Mouse (Mus musculus): Measurements from ENCODE around the gene Col5a1.

Col5a1 gene

DNA sequence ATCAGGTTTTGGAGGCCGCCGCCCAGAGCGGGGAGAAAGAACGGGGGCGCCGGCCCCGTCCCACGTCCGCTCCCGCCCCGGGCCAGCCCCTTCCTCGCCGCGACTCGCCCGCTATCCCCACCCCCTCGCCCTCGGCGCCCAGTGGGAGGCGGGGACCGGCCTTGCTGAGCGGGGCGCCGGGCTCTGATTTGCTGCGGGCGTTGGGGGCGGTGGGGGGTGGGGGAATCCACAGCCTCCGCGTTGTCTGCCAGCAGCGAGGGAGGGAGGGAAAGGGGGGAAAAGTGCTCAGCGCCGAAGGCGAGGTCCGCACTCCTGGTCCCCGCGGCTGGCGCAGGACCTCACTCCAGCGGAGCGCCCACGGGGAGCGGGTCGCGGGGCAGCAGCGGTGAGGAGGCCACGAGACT lies at the start of gene Col5a1:
Gene Col5a1 (plus strand): TSS at position 278 of the 404 bp plus-strand sequence.
- DNase-seq: peak; percentile 40 to 55

DNA sequence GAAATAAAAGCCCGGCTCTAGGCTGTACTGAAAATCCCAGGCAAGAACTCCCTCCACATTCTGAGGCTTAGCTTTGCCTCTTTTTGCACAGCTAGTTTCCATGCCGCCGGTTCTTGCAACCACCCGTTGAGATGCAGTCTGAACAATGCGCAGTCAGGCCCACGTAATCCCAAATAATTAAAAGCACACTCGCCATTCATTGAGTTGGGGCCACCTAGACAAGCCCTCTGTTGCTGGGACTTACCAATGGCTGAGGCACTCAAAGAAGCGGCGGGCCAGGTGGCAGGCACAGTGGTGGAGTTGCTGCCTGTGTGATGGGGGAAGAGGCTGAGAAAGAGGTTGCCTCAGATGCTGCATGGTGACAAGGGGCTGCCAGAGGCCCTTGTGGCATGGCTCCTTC lies 48.1 kb upstream of the Col5a1 start:
- DNase-seq: no peak

DNA sequence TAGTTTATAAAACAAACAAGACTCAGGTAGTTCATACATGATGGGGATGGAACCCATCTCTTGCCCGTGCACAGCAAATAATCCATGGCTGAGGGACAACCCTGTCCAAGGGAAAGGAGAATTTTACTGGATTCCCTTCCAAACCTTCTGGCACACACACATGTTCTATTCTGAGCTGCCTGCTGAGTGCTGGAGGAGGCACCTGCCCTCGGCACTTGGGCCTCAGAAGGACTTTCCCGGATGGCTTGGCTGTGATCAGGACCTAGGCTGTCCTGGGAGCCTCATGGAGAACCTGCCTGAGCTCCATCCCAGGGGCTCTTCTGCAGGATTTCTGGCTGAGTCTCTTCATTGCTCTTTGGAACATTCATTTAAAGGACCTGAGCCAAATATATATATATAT lies 45.3 kb upstream of the Col5a1 start:
- peak in 1 of 2 experiments; percentile 46 for DNase-seq

DNA sequence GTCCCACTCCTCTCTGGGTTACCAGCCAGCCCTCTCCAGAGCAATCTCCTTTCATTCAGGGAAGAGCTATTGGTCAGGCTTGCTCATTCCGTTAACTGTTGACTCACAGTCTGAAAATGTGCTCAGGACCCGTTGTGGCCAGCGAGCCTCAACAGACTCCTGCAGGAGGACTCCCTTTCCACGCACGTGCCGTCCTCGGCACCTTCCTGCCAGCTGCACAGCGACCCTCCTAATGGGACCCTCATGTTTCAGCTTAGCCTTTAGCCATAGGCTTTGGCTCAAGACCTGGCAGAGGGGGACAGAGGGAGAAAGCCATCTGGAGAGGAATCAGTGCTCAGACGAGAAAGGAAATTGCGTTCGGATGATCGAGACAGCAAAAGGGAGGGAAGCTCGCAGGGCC lies 43.3 kb upstream of the Col5a1 start:
- DNase-seq: no peak

DNA sequence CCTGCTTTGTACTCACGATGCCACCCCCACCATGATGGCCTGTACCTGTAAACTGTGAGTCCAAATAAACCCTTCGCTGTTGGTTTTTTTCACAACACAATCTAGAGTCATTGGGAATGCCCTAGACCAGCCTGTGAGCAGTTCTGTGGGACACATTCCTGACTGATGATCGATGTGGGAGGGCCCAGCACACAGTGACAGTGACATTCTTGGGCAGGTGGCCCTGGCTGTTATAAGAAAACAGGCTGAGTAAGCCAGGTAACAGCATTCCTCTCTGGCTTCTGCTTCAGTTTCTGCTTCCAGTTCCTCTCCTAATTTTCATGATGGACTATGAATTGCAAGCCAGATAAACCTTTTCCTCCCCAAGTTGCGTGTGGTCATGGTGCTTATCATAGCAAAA lies 41.3 kb upstream of the Col5a1 start:
- no peak for DNase-seq

DNA sequence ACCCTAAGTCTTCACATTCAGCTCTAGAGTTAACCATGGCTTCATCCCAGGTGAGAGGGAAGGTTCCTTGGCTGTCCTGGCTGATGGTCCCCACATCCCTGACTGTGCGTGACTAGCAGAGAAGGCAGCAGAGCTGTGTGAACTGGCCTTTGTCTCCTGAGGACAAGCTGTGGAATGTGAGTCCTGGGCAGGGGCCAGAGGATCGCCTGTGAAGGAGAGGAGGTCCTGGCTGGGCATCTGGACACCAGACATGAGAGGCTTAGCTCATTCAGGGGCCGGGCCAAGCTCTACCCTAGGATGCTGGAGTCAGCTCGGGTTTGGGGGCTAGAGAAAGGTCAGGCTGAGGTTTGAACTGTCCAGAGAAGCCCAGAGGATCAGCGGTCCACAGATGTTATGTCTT lies 39.2 kb upstream of the Col5a1 start:
- DNase-seq: peak in 1 of 2 experiments; percentile 31

DNA sequence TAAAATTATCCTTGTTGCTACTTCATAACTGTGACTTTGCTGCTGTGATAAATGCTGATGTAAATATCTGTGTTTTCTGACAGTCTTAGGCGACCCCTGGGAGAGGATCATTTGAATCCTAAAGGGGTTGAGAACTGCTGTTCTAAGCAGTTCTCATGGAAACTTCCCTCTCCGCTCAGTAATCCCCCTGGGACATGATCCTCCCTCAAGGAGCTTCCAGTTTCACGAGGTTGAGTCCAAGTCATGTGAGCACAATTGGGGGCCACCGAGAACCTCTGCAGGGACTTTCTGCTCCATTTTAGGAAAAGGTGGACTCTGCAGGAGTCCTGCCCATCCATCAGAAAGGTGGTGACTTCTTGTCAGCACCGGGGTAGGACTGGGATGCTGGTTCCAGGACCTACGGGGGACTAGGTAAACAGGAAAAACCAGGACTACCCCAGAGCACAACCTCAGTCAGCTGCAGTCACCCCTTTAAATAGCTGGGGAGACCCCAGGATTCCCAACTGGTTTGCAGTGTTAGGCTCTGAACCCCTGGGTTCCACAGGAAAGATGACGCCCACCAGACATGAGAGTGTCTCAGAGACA lies 38.3 kb upstream of the Col5a1 start:
- DNase-seq: no peak

DNA sequence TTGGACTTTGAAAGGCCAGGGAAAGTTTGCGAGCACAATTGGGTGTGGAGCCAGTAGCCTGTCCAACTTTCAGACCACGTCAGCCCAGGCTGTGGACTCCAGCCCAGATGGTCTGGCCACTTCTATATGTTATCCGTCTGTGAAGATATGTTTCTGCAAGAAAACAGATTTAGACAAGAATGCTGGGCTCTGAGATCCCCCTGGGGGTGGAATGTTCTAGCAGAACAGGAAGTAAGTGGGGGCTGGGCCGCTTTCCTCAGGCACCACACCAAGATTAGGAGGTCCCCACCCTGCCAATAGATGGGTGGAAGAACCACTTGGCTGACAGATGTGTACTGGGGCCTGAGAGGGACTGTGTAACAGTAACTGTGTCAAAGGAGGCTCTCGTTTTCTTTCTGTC lies 37.8 kb upstream of the Col5a1 start:
- no peak for DNase-seq

DNA sequence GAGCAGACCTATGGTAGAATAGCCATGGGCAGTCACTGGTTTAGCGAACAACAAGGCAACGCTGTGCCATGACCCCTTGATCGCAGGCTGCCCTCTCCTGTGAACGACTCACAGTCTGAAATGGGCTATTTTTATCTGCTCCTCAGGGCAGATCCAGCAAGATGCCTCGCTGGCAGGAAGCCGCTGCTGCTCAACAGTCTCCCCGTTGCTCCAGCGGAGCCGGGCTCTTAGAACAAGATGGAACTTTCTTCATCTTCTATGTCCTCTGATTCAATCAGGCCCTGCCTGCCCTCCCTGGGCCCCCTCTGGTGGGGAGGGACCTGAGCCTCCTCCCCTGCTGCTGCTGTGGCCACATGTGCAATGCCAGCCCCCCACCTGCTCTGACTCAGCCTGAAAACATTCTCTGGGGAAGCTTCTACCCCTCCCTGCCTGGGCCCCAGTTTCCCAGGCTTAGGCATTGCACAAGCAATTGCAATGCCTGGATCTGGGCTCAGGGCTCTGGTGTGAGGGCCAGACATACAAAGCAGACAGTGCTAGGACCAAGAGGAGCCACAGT lies 27.8 kb upstream of the Col5a1 start:
- peak in 1 of 2 experiments; percentile 29 for DNase-seq

DNA sequence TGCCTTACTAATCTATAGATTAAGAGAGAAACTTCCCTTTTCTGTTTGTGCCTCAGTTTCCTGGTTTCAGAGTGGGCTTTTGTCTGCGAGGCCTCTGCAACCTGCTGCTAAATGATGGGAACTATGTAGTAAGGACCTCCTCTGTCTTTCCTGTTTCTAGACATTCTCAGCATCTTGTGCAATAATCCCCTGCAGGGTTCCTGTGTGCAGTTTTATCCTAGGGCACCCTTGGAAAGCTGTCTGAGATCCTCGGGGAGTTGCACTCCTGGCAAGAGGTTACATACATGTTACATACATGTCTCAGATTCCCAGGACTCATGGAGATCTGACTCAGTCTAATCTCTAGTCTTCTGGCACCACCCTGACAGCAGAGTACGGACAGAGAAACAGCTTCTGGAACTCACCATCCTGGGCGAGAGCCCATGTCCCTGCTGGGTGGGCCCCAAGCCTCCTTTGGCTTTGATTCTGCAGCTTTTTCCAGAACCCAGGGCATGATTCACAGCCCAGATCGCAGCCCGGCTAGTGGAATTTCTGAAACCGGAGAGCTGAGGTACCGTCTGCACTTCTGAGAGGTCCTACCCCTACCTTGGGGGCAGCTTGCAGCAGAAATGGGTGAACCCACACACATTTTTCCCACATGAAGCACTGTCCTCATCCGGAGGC lies 24.5 kb upstream of the Col5a1 start:
- DNase-seq: peak in 1 of 2 experiments; percentile 67

DNA sequence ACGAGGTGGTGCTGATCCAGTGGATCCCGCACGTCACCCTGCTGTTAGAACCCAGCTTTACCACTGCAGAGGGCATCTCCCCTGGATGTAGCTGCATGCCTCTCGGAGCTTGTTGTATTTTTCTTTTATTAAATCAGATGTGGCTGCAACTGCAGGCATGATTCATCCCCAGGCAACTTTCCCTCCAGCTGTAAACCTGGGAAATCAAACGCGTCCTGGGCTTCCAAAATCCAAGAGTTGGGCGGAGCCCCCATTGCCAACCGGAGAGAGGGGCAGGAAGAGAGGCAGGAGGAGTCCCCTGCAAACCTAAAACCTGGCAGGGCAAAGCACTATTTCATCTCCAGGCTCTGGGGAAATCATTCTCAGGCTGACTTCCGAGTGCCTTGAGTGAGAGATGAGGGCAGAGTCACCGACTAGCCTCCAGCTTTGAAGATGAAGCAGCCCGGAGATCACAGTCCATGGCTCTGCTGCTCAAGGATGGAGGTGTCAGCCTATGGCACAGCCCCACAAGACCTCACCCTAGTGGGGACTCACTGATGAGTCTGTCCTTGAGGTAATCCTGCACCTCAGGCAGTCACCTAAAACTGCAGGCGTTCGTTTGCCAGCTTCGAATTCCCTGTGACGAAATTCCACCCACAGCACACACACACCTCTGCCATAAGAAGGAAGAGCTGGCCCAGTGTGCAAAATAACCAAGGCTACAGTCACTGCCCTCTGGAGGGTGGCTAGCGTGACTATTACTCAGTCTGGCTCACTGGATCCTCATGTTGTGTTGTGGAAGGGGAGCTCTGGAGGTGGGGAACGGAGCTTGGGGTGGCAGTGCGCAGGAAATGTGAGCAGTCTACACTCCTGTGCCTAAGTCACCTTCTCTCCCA lies 21.5 kb upstream of the Col5a1 start:
- no peak for DNase-seq

DNA sequence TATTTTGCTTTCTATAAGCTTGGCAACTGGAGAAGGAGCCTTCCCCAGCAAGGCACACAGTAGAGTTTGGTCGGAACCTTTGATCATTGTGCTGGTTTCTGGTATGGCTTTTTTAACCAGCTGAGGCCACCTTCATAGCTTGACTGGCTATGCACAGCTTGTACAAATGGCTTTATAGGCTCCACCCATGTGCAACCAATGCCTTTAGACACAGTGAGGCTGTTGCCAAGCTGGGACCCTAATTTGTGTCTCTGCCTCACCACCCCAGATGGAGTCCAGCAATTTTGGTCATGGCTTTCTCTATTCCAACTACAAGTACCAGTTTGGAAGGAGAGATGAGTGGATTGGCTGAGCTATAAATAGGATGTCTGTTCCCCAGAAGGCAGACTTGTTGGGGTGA lies 15.6 kb upstream of the Col5a1 start:
- DNase-seq: no peak

DNA sequence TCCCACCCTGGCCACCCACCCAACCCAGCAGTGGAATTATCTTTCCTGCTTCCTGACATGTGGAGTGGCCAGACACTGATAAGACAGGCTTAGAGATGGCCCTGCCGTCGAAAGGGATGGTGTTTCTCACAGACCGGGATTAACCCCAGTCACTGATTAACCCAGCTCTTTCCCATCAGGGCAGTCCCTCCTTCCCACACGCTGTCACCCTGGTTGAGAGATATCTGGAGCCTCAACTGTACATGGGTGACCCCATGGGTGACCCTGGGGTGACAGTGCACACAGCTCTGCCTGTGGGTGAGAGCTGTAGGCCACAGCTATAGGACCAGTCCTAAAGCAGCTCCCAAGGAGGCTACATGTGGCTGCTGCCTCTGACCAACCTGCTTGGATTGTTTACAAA lies 15.2 kb upstream of the Col5a1 start:
- no peak for DNase-seq

DNA sequence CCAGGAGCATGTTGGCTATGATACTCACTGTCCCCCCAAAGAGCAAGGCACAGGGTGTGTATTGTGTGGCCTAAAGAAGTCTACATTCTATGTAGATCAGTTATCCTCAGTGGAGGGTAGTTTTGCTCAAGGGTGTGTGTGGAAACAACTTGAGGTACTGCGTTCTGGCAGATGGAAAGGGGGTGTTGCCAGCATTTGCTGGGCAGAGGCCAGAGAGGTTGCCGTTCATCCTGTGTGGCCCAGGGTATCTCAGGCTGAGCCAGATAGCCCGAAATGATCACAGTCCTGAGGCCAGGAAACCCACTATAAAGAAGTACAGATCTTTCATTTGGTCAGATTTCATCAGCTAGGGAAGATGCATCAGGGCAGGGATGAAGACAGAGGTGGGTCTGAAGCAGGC lies 13.9 kb upstream of the Col5a1 start:
- peak; percentile 82 to 85 for DNase-seq

DNA sequence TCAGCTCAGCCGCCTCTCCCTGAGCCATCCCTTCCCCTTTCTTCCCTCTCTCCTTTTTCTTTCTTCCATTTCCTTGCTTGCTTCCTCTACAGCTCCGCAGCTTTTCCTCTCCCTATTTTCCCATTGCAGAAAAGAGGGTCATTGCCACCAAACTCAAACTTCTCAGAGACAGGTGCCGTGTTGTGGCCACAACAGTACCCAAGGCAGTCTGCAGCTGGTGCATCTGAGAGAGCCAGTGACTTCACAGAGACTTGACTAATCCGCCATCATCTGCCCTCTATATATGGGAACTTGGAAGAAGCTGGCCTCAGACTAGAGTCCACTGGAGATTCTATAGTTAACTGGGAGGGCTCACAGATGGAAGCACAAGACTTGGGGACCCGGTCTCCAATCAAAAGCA lies 13.2 kb upstream of the Col5a1 start:
- DNase-seq: no peak

DNA sequence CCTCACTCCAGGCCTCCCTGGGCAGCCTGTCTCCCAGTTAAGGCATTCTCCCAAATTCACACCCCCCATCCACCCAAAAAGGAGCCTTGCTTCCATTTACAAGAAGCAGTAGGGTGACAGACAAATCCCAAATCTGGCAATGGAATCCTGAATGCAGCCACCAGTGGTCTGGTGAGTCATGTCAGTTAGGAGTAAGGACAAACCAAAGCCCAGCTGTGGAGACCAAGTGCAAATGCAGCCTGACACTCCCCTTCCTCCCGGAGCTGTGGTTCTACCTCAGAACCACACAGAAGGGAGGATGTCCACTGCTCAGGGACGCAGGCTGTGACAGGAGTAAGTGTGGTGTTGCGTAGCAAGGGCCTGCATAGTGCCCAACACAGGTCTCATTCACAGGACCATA lies 11.6 kb upstream of the Col5a1 start:
- DNase-seq: no peak

DNA sequence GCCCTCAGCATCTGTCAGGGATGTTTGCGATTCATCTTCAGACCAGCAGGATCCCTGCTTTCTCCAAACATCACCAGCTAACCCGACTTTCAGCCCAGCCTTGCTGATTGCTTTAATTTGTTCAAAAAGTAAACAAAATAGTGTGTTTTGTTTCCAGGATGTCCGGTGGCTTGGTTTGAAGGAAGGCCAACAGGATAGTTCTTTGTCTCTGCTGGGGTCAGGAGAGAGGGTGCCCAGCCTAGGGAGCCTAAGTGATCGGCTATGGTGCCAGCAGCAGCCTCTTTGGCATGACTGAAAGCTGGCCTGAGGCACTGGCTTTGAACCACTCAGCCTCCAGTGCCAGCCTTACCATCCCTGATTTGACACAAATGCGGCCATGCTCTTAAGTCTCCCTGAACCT lies 11.0 kb upstream of the Col5a1 start:
- peak in 1 of 2 experiments; percentile 47 for DNase-seq

DNA sequence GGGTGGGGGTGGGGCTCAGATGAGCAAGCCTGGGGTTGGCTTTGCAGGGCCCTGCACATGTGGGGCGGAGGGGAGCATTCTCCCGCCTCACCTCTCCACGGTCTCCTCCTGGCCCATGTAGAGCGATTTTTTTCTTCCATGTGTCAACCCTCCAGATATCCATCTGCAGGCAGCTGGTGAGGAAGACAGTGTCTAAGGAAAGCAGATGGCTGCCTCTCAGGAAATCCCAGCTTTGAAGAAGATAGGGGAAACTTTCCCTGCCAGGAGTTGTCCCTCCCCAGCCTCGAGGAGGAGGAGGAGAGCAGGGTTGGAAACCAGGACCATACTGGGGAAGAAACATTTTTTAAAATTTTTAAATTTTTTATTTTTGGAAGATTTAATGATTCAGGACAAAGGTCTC lies 10.4 kb upstream of the Col5a1 start:
- DNase-seq: no peak

DNA sequence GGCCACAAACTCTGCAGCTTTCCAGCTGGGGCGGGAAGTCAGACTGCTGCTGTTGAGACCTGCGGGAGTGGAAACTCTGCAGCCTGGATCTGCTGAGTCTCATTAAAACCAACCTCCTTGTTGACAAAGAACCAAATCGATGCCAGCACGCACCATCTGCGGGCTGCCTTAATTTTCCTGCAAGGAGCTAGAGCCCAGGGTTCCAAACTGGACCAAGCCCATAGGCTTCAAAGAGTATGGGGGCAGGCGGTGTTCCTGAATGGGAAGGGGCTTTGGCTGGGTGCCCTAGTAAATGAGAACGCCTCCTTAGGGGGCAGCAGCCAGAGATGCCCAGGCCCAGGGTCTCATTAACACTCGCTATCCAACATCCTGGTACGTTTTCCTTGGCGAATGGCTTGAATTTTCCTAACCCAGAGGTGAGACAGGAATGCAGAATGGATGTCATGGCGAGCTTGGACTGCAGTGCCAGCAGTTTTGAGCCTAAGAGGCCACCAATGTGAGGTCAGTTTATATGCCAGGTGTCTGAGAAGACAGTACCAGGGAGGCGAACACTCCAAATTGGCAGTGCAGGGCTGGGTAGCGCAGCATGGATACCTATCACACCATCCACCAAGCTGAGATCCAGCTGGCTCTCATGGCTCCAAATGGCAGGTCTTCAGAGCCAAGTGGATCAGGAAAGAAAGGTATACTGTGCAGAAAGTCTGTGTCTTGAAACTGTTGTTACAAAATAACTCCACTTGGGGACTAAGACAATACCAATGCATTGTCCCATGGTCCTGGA lies 9.3 kb upstream of the Col5a1 start:
- DNase-seq: peak; percentile 53 to 69

DNA sequence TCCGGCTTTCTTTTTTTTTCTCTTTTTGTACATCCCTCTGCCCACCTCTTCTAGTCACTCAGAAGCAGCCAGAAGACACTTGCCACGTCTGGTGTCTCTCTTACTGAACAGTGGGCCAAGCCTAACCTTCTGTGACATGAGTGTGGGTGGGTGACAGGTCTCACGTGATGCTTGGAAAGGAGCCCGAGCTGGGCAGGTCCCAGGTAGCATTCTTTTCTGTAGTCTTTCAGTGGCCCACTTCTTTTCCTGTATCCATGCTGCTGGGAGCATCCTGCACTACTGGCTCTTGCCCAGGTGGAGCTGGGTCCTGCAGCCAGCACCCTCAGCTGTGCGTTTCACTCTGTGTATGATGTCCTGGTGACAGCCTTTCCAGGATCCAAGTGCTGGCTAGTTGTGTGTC lies 8.2 kb upstream of the Col5a1 start:
- peak; percentile 57 to 62 for DNase-seq

DNA sequence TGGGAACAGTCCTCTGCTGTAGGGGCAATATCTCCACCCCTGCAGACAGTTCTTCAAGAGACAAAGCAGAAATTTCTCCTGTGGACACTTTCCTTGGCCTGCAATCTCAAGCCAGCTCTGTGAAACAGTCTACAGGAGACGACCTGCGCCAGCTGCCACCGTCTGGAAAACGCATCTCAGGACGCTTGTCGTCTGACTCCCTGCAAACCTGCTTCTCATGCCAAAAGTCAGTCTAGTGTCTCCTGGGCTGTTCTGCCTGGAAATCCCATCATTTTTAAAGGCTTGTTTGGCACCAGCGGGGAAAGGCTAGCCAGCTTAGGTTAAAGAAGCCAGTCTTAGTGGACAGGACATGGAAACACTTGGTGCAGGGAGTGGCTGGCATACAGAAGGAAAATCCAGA lies 2.9 kb upstream of the Col5a1 start:
- DNase-seq: no peak

DNA sequence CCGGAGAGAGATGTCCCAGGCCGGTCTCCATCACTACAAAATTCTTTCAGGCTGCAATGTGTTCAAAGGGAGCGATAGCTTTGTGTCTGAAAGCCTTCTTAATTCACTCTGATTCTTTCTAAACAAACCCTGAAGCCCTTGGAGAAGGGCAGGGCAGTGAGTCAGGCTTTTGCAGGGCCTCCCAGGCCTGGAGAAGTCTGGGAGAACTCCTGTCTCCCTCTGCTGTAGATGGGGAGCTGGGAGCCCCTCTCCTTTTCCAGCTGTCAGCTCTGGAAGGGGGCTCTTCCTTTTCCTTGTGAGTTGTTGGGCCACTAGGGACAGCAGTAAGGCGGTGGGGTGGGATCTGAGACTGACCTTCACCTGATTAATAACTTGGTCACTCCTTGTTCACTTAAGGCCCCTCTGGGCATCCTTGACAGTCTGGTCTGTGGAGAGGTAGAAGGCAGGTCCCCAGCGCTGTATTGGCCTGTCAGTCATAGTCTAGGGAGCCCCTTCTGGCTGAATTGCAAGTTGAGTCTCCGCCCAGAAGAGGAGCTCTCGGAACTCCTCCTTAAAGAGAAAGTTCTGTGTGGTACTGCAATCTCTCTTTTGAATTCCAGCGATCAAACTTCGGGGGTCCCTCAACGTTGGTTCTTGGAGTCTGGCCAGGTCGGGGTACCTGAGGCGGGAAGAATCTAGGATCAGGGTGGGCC lies 623 bp upstream of the Col5a1 start:
- DNase-seq: peak; percentile 31 to 41

Data from cerebellum, postnatal 14 days (tissue).